Mouse (Mus musculus): ENCODE measurements around the gene Llcfc1.

Gene Llcfc1

DNA sequence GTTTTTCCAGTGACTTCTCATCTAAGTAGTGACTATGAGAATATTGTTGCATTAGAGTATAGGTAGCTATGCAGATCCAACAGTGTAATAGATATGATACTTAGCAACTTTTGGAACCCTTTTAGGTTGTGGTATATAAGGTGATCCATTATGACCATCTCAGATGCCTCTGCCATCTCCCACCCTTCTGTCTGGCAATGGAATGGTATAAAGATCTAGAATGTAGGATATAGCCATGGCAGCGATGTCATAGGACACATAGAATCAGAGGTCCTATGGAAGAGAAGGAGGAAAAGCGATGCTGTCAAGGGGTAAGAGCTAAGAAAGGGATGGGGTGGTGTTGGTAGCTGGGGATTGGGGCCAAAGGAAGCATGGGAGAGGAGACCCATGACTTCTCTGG, at the start of gene Llcfc1:
Gene Llcfc1, plus strand, starts transcription at position 301 of the 400 bp plus-strand sequence.
- no peak for DNase-seq

- no peak for DNase-seq
These were observed 49.0 kb upstream of the Llcfc1 start for GRCm38 (mm10) chr6:41635211-41635610.

DNA sequence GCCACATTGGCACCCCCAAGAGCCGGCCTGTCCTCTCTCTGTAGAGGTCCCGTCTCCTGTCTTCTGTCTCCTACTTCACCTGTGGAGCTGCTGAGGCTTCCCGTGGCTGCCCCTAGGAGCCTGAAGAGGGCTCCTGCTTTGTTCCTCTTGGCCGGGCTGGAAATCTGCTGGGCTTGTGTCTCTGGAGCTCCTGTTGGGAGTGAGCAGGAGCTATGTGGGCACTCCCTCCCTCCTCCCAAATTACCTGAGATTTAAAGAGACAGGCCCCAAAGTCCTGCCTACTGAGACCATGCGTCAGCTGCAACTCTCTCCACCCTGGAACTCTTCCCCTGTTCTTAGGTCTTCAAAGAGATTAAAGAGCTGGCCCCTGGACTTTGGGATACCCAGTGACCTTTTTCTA, 48.1 kb upstream of the Llcfc1 start, which contains the start of gene Trpv6:
Gene Trpv6, minus strand, starts transcription at position 228 of the 400 bp plus-strand sequence.
- DNase-seq: no peak

DNA sequence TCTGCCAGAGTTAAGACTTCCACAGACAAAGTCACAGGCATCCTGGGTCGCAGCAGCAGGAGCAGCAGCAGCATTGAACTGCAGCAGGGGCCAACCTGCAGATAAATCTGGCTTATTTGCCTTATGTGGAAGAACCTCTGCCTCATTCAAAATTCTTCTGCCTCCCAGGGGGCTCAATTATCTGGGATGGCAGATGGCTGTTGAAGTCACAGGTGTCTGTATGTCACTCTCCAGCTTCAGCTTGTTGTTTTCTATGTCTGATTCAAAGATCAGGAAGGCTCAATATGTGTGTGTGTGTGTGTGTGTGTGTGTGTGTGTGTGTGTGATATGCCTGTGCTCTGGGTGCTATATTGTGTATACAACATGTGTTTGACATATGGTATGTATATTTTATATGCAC, 46.8 kb upstream of the Llcfc1 start:
- no peak for DNase-seq

DNA sequence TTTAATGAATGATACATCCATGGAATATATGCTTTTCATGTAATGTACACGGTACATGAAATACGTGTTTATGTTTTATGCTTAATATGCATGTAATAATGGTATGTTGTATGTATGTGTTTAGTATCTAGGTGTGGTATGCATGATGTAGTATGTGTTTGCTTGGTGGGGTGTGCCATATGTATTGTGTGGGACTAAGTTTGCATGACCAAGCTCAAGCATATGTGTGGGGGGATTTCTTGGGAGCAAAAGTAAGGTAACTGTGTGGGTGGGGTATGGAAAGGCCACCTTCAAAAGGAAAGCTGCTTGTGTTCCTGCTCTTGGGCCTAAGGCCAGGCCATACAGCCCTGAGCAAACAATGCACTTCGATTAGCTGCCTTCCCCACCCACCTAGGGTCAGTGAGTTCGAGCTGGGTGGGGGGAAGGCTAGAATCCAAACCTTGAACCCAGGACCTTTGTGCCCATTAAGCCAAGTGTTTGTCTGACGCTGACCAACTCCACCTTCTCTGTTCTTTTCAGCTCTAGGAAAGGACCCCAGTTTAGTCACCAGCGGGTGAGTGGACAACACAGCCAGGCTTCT, 46.2 kb upstream of the Llcfc1 start:
- no peak for DNase-seq

GRCm38 (mm10) chr6:41640449-41640848, 43.8 kb upstream of the Llcfc1 start:
- no peak for DNase-seq

DNA sequence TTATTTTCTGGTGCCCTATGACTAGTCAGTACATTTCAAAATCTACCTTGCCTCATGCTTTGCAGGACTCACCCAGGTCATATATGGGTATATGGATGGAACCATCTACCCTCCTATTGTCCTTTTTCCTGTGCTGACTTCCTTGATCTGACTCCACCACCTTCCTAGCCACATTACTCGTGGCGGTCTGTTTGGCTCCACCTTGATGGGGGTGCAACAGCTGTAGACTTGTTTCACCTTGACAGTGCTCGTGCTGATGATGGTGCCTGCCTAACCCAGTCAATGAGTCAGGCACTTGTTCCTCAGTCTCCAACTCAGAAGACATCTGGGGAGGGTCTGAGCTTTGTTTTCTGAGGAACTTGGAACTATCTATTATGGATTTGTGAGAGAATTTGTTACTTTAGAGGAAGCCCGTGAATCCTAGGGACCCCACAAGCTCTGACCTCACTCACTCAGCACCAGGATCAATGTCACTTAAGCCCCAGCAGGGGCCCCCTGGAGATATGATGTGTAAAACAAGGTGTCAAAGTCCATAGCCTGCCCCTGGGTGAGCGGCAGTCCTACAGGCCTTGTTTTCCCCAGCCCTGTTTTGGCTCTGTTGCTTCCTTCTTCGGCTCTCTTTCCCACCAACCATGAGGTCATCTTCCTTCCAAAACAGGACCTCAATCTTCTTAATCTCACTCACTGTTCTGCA, 42.9 kb upstream of the Llcfc1 start:
- DNase-seq: no peak

DNA sequence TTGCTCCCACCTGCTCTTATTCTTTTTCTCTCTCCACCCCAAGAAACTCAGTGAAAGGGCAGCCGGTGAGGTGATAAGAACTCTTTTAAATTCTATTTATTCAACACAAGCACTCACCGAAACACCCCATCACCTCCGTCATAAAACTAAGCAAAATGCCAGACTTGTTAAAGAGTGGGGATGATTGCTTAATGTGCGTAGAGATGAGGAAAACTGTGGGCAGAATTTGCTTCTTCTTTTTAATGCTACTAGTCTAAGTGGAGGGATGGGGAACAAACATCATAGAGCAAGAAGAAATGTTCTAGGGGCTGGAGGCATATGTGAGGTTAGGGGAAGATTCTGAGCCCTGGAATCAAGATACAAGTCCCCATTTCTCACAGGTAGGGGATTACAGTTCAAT, 41.5 kb upstream of the Llcfc1 start:
- no peak for DNase-seq

GRCm38 (mm10) chr6:41643227-41643626, 41.0 kb upstream of the Llcfc1 start:
- DNase-seq: no peak

DNA sequence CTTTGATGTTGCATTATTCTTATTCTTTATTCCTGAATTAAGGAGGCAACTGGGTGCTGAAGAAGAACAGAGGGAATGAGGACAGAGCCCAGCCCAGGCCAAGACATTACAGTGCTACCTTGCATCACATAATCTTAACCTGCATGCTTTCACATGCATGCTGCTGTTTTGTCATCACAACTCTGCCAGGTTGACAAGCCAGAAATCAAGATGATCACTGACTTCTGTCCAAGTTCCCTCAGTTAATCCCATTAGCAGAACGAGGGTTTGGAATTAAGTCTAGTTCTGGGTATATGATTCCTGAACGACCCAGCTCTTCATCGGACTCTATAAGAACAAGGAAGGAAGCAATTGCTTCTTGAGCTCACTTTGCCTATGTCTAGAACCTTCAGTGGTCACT, 38.0 kb upstream of the Llcfc1 start:
- DNase-seq: no peak

GRCm38 (mm10) chr6:41646672-41647071, 37.6 kb upstream of the Llcfc1 start:
- no peak for DNase-seq

- no peak for DNase-seq
These were observed 31.1 kb upstream of the Llcfc1 start for GRCm38 (mm10) chr6:41653173-41653572.

DNA sequence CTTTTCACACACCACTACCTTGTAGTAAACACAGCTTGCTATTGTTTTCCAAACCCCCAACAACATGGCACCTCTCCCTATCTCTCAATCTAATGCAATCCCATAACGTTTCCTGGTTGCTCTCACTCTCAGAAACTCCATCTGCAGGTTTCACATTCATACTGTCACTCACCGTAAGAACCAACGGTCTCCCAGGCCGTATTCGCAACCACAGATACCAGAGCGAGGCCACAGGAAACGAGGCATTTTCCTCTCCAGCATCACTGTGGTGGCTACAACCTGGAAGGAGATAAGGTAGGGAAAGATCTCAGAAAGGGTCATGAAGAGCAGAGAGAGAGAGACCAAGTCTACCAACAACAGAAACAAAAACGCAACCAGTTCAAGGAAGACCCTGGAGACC, 29.6 kb upstream of the Llcfc1 start:
- no peak for DNase-seq

GRCm38 (mm10) chr6:41658487-41658886, 25.7 kb upstream of the Llcfc1 start:
- no peak for DNase-seq

DNA sequence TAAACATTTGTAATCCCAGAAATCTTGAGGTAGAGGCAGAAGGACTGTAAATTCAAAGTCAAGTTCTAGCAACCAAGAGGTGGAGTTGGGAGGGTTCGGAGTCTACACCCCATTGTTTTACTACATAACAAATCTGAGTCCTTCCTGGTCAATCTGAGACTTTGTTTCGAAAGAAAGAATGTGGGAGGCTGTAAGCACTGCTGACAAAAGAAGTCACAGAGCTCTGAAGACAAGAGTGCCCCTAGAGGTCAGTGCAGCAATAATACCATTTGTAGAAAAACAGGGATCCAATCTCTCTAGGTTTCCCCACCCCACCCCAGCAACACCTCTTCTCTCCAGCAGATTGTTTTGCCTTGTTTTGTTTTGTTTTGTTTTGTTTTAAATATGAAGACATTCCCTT, 21.9 kb upstream of the Llcfc1 start:
- DNase-seq: peak; percentile 14

- DNase-seq: no peak
These were observed 7.7 kb upstream of the Llcfc1 start for GRCm38 (mm10) chr6:41676530-41676929.

DNA sequence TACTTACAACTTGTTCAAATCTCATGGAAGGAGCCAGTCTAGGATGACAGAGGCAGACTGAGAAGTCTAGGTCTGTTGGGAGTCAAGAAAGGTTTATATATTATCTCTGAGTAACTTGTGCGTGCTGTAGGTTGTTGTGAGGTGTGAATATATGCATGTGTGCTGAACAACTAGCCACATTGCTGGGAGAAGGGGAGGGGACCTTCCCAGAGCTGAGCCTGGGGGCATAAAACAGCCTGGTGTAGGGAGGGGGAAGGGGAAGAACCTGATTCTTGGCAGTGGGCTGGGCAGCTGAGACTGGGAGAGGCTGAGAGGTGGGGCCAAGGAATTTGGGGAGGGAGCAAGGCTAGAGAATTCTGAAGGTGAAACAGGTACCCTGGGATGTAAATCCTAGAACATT, 3.6 kb upstream of the Llcfc1 start, which contains the start of gene Trpv5:
Gene Trpv5, minus strand, starts transcription at position 101 of the 400 bp plus-strand sequence.
- DNase-seq: no peak

- no peak for DNase-seq
These were observed 2.6 kb upstream of the Llcfc1 start for GRCm38 (mm10) chr6:41681656-41682055.

- DNase-seq: no peak
These were observed 680 bp downstream of the Llcfc1 start for GRCm38 (mm10) chr6:41684911-41685310.

- no peak for DNase-seq
These were observed 1.4 kb downstream of the Llcfc1 start for GRCm38 (mm10) chr6:41685596-41685995.

- DNase-seq: no peak
These were observed 8.0 kb downstream of the Llcfc1 start for GRCm38 (mm10) chr6:41692200-41692599.

GRCm38 (mm10) chr6:41694407-41694806, 10.2 kb downstream of the Llcfc1 start:
- DNase-seq: no peak

DNA sequence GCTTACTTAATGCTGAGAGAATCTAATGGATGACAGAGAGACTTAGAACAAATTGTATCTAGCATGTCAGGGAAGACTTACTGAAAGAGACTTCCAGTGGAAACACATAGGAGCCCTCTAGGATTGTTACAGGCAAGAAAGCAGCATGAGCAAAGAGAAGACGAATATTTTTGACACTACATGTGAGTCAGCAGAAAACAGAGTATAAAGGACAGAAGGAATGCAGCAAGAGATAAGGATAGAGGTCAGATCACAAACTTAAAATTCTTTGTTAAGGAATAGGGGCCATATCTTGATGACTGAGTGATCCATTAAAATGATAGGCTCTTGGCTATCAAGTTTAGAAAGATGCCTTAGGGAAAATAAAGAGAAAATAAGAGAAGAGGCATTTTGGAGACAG, 17.0 kb downstream of the Llcfc1 start:
- DNase-seq: no peak

DNA sequence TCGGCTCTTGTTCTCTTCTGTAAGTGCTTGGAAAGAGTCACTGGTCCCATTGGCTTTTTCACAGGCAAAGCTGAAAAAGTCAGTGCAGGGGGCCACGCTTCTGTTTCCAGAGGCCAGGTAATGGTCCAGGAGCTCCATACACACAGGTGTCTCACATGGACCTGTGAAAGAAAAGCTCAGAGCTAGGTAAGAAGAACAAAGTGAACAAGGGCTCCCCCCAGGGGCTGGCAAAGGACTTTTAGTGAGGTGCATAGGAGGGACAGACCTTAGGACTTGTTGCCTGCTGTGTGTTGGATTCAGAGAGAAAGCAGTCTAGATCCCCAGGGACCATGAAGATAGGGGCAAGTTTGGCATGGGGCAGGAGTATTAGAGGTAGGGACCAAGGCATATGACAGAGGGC, 18.7 kb downstream of the Llcfc1 start:
- no peak for DNase-seq

DNA sequence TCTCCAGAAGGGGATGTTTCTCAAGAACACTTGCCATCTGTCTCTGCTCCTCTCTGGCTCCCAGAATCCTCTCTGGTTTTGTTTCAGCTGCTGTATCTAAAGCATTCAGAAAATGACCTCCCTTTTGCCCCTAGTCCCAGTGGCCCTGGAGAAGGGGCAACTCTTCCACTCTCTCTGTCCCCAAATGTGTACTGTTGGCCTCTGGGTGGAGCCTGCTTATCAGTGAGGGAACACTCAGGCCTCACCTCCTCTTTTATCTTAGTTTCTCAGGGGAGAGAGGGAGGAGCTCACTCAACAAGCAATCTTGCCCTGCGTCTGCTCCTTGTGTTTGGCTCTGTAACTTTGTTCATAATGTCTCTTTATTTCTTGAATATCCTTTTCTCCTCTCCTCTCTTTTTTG, 19.9 kb downstream of the Llcfc1 start, which contains the start of gene Kel:
Gene Kel, minus strand, starts transcription at position 217 of the 400 bp plus-strand sequence.
- DNase-seq: no peak

All from embryo, embryonic 11 days (tissue).